Mouse (Mus musculus) hindbrain, embryonic 15.5 days (tissue): ENCODE data around the gene Ppp1r37. TPM values are rescaled to one million over a fixed set of nuclear protein-coding genes. Genes with fewer than 3 reads are reported as not detected.

Experiments
- ATAC-seq: fragments of 200-750 bp; cut with Nextera tagmentation; 2 replicates; pipeline ENCODE4 v1.8.0; 2017; ENCODE audit warnings: low read depth, moderate number of reproducible peaks, moderate TSS enrichment; ENCODE audit not compliant: low FRiP score
- H3K27ac ChIP-seq: fragments of 300-500 bp; sonication (generic); replicated peaks from 2 replicates; pipeline ENCODE4 v1.5.1; 2015; ENCODE audit warnings: mild to moderate bottlenecking, inconsistent platforms
- H3K27me3 ChIP-seq: fragments of 300-500 bp; sonication (generic); 2 replicates; pipeline ENCODE4 v1.6.1; 2015; ENCODE audit warnings: control low read depth, inconsistent platforms
- H3K36me3 ChIP-seq: fragments of 300-500 bp; sonication (generic); 2 replicates; pipeline ENCODE4 v1.6.1; 2015; ENCODE audit warnings: control low read depth, inconsistent platforms
- H3K4me1 ChIP-seq: fragments of 300-500 bp; sonication (generic); replicated peaks from 2 replicates; pipeline ENCODE4 v1.6.1; 2015; ENCODE audit warnings: control low read depth, inconsistent platforms
- H3K4me2 ChIP-seq: fragments of 300-500 bp; sonication (generic); 2 replicates; pipeline ENCODE4 v1.6.1; 2015; ENCODE audit warnings: moderate library complexity, mild to moderate bottlenecking, inconsistent platforms
- H3K4me3 ChIP-seq: fragments of 300-500 bp; sonication (generic); 2 replicates; pipeline ENCODE4 v1.5.1; 2015; ENCODE audit warnings: mild to moderate bottlenecking, inconsistent platforms
- H3K9ac ChIP-seq: fragments of 300-500 bp; sonication (generic); 2 replicates; pipeline ENCODE4 v1.6.1; 2015; ENCODE audit warnings: inconsistent platforms
- H3K9me3 ChIP-seq: fragments of 300-500 bp; sonication (generic); 2 replicates; pipeline ENCODE4 v1.6.1; 2016; ENCODE audit warnings: control low read depth, inconsistent platforms
- WGBS: fragments of 180-500 bp; shearing (Covaris S2); methylation state at CpG from one replicate; pipeline ENCODE4 v1.1.7; 2015; 5-methylcytosine and 5-hydroxymethylcytosine counted together
- polyA plus RNA-seq: library from polyadenylated mRNA; unstranded; fragments of >200 nt; fragmentation: Nextera tagmentation; extraction: Ambion mirVana; gene quantifications from 2 replicates; pipeline ENCODE4 v1.2.1, GENCODE M21; 2015

Ppp1r37 gene
- polyA plus RNA-seq, 1 experiment from 2014 or later: 46.6 TPM

DNA sequence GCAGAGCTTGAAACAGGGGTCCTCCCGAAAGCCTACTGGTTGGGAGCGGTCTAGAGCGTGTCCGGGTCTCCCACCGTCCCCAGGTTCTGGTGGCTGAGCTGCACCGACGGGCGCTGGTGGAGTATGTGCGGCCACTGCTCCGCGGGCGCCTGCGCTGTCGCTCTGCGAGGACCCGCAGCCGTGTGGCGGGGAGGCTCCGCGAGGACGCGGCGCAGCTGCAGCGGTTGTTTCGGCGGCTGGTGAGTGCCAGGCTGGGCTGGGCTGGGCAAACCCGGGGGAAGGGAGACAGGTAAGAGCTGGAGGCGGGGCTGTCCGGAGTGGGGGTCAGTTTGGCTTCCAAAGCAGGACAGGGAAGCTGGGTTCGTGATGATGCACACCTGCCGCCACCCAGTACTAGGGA, 73.4 kb downstream of the Ppp1r37 start:
- peak overlapping the region; percentile 52 for H3K4me2 ChIP-seq
- H3K9ac ChIP-seq: peak overlapping the region; percentile 4; the same call in 1 of the 2 replicates
- no peak overlapping the region for H3K27ac ChIP-seq
- peak overlapping the region; percentile 27 for H3K4me3 ChIP-seq
- no peaks in the 10 kb centered on the region for H3K36me3 ChIP-seq
- 7% methylated on average over 30 of the region's 31 CpGs for WGBS
- ATAC-seq: peak; percentile 48; the same call in 1 of the 2 replicates
- H3K27me3 ChIP-seq: peaks cover 62% of the 10 kb centered on the region
- H3K9me3 ChIP-seq: no peaks in the 10 kb centered on the region
- H3K4me1 ChIP-seq: peaks cover 13% of the 10 kb centered on the region

- H3K27ac ChIP-seq: no peak overlapping the region
- 94% methylated on average over 7 of the region's 7 CpGs for WGBS
Observed at GRCm38 (mm10) chr7:19486549-19486948, 76.3 kb downstream of the Ppp1r37 start.

GRCm38 (mm10) chr7:19485488-19485887, 77.4 kb downstream of the Ppp1r37 start:
- Histone ChIP-seq H3K36me3 (no peaks in the 10 kb centered on the region), H3K4me2 (no peak overlapping the region), H3K4me1 (peaks cover 8% of the 10 kb centered on the region; the same call in 1 of the 2 replicates), H3K27ac (no peak overlapping the region), H3K27me3 (peaks cover 39% of the 10 kb centered on the region), H3K9me3 (no peaks in the 10 kb centered on the region), H3K4me3 (no peak overlapping the region), H3K9ac (no peak overlapping the region)
- no peak for ATAC-seq
- 85% methylated on average over 1 of the region's 1 CpGs for WGBS

More at GRCm38 (mm10) chr7:19486549-19486948, 76.3 kb downstream of the Ppp1r37 start:
- Histone ChIP-seq H3K9ac (no peak overlapping the region), H3K9me3 (no peaks in the 10 kb centered on the region), H3K27me3 (peaks cover 48% of the 10 kb centered on the region), H3K4me2 (no peak overlapping the region), H3K4me3 (no peak overlapping the region), H3K36me3 (no peaks in the 10 kb centered on the region), H3K4me1 (peaks cover 8% of the 10 kb centered on the region)
- no peak for ATAC-seq

GRCm38 (mm10) chr7:19483281-19483680, 79.6 kb downstream of the Ppp1r37 start:
- H3K4me3 ChIP-seq: no peak overlapping the region
- ATAC-seq: no peak
- H3K27ac ChIP-seq: no peak overlapping the region
- 84% methylated on average over 8 of the region's 8 CpGs for WGBS
- no peaks in the 10 kb centered on the region for H3K4me1 ChIP-seq
- peaks cover 25% of the 10 kb centered on the region for H3K27me3 ChIP-seq
- no peak overlapping the region for H3K9ac ChIP-seq
- H3K36me3 ChIP-seq: no peaks in the 10 kb centered on the region
- H3K4me2 ChIP-seq: no peak overlapping the region
- H3K9me3 ChIP-seq: no peaks in the 10 kb centered on the region

Other genes starting within 250 kb of the Ppp1r37 start
- 84.8 and 88.9 TPM in 2 replicates for gene Ercc1, start 218.3 kb downstream of the Ppp1r37 start, polyA plus RNA-seq
- 21.2 and 22.5 TPM in 2 replicates for gene Cd3eap, start 203.6 kb downstream of the Ppp1r37 start, polyA plus RNA-seq
- gene Ppp1r13l, start 203.3 kb downstream of the Ppp1r37 start, polyA plus RNA-seq: 2.6 and 3.0 TPM in 2 replicates
- 23.8 and 24.4 TPM in 2 replicates for gene Ercc2, start 181.1 kb downstream of the Ppp1r37 start, polyA plus RNA-seq
- 1.2 and 2.1 TPM in 2 replicates for gene Klc3, start 159.0 kb downstream of the Ppp1r37 start, polyA plus RNA-seq
- 0.23 and 1.4 TPM in 2 replicates for gene Ckm, start 158.3 kb downstream of the Ppp1r37 start, polyA plus RNA-seq
- 18.4 and 18.7 TPM in 2 replicates for gene Mark4, start 104.3 kb downstream of the Ppp1r37 start, polyA plus RNA-seq
- 0.76 and 0.82 TPM in 2 replicates for gene Exoc3l2, start 99.7 kb downstream of the Ppp1r37 start, polyA plus RNA-seq
- 4.5 and 4.8 TPM in 2 replicates for gene Bloc1s3, start 54.7 kb downstream of the Ppp1r37 start, polyA plus RNA-seq
- gene Trappc6a, start 54.7 kb downstream of the Ppp1r37 start, polyA plus RNA-seq: 39.4 and 41.4 TPM in 2 replicates
- 1.1 and 1.2 TPM in 2 replicates for gene Nkpd1, start 45.2 kb downstream of the Ppp1r37 start, polyA plus RNA-seq
- 0.19 and 0.47 TPM in 2 replicates for gene Zfp296, start 14.2 kb upstream of the Ppp1r37 start, polyA plus RNA-seq
- 152 TPM in 2 replicates for gene Gemin7, start 14.5 kb upstream of the Ppp1r37 start, polyA plus RNA-seq
- 56.0 and 60.7 TPM in 2 replicates for gene Clasrp, start 41.4 kb upstream of the Ppp1r37 start, polyA plus RNA-seq
- 7.0 and 7.2 TPM in 2 replicates for gene Relb, start 66.4 kb upstream of the Ppp1r37 start, polyA plus RNA-seq
- gene Clptm1, start 102.0 kb upstream of the Ppp1r37 start, polyA plus RNA-seq: 134 and 143 TPM in 2 replicates
- 0.58 and 1.1 TPM in 2 replicates for gene Apoc2, start 114.9 kb upstream of the Ppp1r37 start, polyA plus RNA-seq
- not detected in 2 replicates for gene Gm44805, start 118.3 kb upstream of the Ppp1r37 start, polyA plus RNA-seq
- not detected in 2 replicates for gene Apoc4, start 118.4 kb upstream of the Ppp1r37 start, polyA plus RNA-seq
- 1.9 and 2.3 TPM in 2 replicates for gene Apoc1, start 129.6 kb upstream of the Ppp1r37 start, polyA plus RNA-seq
- 624 and 744 TPM in 2 replicates for gene Apoe, start 136.1 kb upstream of the Ppp1r37 start, polyA plus RNA-seq
- 155 and 158 TPM in 2 replicates for gene Tomm40, start 152.4 kb upstream of the Ppp1r37 start, polyA plus RNA-seq
- gene Nectin2, start 187.4 kb upstream of the Ppp1r37 start, polyA plus RNA-seq: 58.9 and 60.4 TPM in 2 replicates
- gene Bcam, start 207.9 kb upstream of the Ppp1r37 start, polyA plus RNA-seq: 20.0 and 20.7 TPM in 2 replicates
- 0.37 TPM in 1 of 2 replicates, not detected in the other for gene Cblc, start 233.7 kb upstream of the Ppp1r37 start, polyA plus RNA-seq